Mouse (Mus musculus): ENCODE measurements around the gene Phrf1. TPM values are rescaled to one million over a fixed set of nuclear protein-coding genes. Genes with fewer than 3 reads are reported as not detected.

The Phrf1 gene
- 36.2 and 45.2 TPM in 2 replicates for polyA plus RNA-seq (2012; ENCODE audit: insufficient read depth, insufficient read length, missing spikeins)

DNA sequence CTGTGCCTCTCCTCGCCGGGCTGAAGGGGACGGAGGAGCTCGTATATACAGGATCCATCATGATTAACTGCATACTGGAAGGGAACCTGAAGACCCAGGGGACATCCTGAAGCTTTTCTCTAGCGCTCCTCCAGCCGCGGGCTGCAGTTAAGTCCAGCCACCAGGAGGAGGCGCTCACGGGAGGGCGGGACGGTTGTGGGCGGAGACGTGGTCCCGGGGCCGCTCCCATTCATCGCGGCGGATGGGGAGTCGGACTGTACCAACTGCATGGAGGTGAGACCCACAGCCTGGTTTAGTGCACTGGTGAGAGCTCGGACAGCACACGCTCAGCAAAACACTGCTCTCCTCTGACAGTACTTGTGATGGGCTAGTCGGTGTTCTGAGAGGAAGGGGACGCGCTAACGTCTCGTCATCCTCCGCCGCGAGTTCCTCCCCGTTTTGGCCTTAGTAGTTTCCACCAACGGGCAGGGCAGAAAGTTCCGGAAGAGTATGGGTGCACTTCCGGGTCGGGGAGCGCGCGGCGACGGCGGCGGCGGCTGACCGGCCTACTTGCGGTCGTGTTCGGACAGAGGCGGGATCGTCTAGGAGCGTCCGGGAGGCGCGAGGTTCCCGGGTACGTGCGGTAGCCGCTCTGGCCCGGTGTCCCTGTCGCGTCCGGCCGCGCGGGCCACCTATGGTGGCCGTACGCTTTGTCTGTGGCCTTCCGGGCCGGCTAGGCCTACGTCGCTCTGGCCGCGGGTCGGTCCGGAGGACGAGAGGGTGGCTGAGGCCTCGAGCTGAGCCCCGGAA lies at the start of gene Phrf1:
Gene Phrf1, plus strand, starts transcription at position 506 of the 789 bp plus-strand sequence.
- TF ChIP-seq POLR2A (IDR thresholded peaks at IDR 0.05; ENCODE audit: borderline replicate concordance, low read depth, low read length) (no peak), CTCF (IDR thresholded peaks at IDR 0.05; ENCODE audit: low read depth, low read length) (peak; percentile 71)
- peaks cover 10% of the 10 kb centered on the region for H3K4me1 ChIP-seq (ENCODE audit: control insufficient read depth, insufficient read depth, low read length)
- peak within 1 kb of the TSS; percentile 77 for H3K4me3 ChIP-seq (ENCODE audit: insufficient read depth, low read length)
- peak within 1 kb of the TSS; percentile 87 for H3K27ac ChIP-seq (ENCODE audit: insufficient read depth, low read depth, low read length)

DNA sequence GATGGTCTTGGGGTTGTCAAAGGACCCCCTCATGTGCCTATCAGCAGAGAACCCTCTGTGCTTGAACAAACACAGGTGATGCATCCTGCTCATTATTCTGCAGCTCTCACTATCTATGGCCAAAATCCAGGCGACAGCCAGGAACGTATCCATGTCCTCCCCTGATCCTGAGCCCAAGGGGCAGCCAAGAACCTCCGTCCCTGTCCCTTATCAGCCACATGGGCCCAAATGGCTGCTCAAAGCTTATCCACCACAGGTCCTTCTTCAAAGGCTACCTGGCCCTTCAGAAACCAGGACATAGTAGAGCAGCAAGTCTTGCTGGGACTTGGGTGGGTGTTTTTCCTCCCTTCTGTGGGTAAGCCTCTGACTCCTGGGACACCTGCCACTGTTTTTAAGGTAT lies 40.4 kb upstream of the Phrf1 start:
- H3K27ac ChIP-seq (ENCODE audit: insufficient read depth, low read depth, low read length), result no peak overlapping the region
- peaks cover 4% of the 10 kb centered on the region for H3K4me1 ChIP-seq (ENCODE audit: control insufficient read depth, insufficient read depth, low read length)
- TF ChIP-seq CTCF (IDR thresholded peaks at IDR 0.05; ENCODE audit: low read depth, low read length) (no peak), POLR2A (IDR thresholded peaks at IDR 0.05; ENCODE audit: borderline replicate concordance, low read depth, low read length) (no peak)
- no peak overlapping the region for H3K4me3 ChIP-seq (ENCODE audit: insufficient read depth, low read length)

DNA sequence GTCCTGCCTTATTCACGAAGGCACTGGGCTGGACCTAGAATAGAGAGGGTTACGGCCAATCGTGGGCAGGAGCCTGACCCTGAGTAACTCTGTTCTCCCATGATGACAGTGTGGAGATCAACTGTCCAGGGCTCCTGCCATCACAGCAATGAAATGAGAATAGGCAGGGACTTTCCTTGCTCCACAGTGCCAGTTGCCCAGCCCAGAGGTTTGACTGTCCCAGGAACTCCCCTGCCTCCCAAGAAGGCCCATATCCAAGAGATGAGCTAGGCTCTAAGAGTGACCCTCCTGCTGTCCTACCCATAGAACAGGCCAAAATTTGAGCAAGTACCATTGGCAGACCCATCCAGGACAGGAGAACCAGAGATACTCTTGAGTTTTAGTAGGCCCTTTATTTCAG lies 39.9 kb upstream of the Phrf1 start:
- H3K27ac ChIP-seq (ENCODE audit: insufficient read depth, low read depth, low read length), result no peak overlapping the region
- TF ChIP-seq POLR2A (IDR thresholded peaks at IDR 0.05; ENCODE audit: borderline replicate concordance, low read depth, low read length) (no peak), CTCF (IDR thresholded peaks at IDR 0.05; ENCODE audit: low read depth, low read length) (no peak)
- no peak overlapping the region for H3K4me3 ChIP-seq (ENCODE audit: insufficient read depth, low read length)
- peaks cover 4% of the 10 kb centered on the region for H3K4me1 ChIP-seq (ENCODE audit: control insufficient read depth, insufficient read depth, low read length)

DNA sequence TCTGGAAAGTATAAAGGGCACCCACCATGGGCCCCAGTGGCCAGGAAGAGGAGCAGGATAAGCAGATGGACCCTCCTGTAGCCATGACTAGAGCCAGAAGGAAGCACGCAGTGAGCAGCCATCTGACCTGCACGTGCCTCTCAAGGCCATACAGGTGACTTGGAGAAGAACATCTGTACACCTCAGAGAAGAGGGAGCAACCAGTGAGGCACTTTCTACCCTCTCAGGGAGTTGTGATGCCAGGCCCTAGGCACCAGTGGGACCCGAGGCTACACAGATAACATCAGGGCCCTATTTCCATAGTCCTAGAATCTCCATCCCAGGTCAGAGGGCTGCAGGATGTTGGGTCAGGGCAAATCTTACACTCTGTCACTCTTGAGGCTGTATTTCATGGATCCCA lies 38.4 kb upstream of the Phrf1 start:
- no peak for TF ChIP-seq POLR2A (IDR thresholded peaks at IDR 0.05; ENCODE audit: borderline replicate concordance, low read depth, low read length)
- H3K27ac ChIP-seq (ENCODE audit: insufficient read depth, low read depth, low read length), result no peak overlapping the region
- H3K4me3 ChIP-seq (ENCODE audit: insufficient read depth, low read length), result no peak overlapping the region
- peaks cover 6% of the 10 kb centered on the region for H3K4me1 ChIP-seq (ENCODE audit: control insufficient read depth, insufficient read depth, low read length)

DNA sequence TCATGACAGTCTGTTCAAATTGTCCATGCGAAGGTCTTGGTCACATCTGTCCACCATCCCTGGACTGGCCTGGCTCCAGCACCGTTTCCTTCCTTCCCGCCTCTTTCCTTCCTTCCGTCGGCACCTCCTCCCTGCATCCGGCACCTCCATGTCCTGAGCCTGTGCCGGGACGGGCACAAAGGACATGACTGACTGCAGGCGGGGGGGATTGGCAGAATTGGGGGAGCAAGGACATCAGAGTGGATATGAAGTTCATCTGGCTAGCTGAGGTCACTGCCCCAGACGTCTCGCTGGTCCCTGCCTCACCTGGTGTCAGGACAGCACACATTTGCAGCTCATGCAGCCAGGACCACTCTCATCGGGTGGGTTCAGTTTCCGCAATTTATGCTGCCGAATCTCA lies 37.5 kb upstream of the Phrf1 start:
- Histone ChIP-seq H3K27ac (ENCODE audit: insufficient read depth, low read depth, low read length) (no peak overlapping the region), H3K4me3 (ENCODE audit: insufficient read depth, low read length) (no peak overlapping the region), H3K4me1 (ENCODE audit: control insufficient read depth, insufficient read depth, low read length) (peaks cover 6% of the 10 kb centered on the region)
- TF ChIP-seq CTCF (IDR thresholded peaks at IDR 0.05; ENCODE audit: low read depth, low read length), result no peak
- no peak for TF ChIP-seq POLR2A (IDR thresholded peaks at IDR 0.05; ENCODE audit: borderline replicate concordance, low read depth, low read length)

DNA sequence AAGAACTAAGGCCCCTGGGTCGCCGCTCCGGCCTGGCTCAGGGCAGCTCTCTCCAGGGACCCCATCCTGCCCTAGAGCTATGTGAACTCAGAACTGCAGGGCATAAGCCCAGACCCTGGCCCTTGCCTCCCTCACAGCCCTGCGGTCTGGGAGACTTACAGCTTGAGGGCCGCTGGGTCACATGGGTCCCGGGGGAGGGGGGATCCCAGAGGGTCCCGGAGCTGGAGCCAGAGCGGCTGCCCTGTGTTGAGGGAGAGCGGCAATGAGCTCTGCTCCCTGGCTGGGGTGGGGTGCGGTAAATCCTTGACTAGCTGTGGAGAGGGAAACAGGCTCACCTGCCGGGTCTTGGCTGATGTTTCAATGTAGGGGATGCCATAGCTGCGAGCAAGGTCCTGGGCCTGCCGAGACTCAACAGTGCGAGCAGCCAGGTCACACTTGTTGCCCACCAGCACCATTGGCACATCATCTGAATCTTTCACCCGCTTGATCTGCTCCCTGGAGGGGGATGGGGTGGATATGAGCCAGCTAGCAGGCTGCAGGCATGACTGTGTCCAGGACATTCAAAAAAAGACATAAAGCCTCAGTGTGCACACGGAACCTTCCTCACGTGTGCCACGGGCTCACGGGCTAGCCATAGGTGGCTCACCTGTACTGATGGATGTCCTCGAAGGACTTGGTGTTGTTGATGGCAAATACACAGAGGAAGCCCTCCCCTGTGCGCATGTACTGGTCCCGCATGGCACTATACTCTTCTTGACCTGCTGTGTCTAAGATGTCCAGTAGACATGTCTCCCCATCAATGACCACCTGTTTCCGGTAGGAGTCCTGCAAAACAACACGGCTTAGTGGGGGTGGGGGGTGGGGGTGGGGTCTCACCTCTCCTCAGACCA lies 36.5 kb upstream of the Phrf1 start:
- Histone ChIP-seq H3K4me3 (ENCODE audit: insufficient read depth, low read length) (no peak overlapping the region), H3K27ac (ENCODE audit: insufficient read depth, low read depth, low read length) (no peak overlapping the region), H3K4me1 (ENCODE audit: control insufficient read depth, insufficient read depth, low read length) (peaks cover 6% of the 10 kb centered on the region)
- TF ChIP-seq POLR2A (IDR thresholded peaks at IDR 0.05; ENCODE audit: borderline replicate concordance, low read depth, low read length) (no peak), CTCF (IDR thresholded peaks at IDR 0.05; ENCODE audit: low read depth, low read length) (no peak)

DNA sequence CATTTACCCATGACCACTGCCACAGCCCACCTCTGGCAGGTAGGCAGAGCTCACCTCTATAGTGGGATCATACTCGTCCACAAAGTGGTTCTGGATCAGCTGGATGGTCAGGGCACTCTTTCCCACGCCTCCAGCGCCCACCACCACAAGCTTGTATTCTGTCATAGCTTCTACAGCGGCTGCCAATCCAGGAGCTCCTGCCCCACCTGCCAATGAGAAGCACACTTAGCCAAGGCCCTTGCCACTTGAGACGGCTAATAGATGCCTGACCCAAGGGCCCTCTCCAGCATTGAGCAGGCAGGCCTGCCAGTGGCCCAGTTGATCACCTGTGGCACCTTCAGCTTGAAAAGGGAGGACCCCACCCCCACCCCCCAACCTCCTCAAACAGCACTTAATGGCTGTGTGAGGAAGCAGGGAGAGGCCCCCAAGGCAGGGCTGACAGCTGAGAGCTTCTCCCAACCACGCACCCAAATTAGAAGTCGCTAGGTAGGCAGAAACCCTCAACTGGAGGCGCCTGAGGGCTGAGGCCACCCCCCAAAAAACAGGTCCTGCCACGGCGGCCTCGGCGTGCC lies 35.7 kb upstream of the Phrf1 start:
- TF ChIP-seq POLR2A (IDR thresholded peaks at IDR 0.05; ENCODE audit: borderline replicate concordance, low read depth, low read length), result no peak
- peak overlapping the region; percentile 82 for H3K4me3 ChIP-seq (ENCODE audit: insufficient read depth, low read length)
- H3K4me1 ChIP-seq (ENCODE audit: control insufficient read depth, insufficient read depth, low read length), result peaks cover 6% of the 10 kb centered on the region
- no peak overlapping the region; the same call in 1 of the 2 replicates for H3K27ac ChIP-seq (ENCODE audit: insufficient read depth, low read depth, low read length)

DNA sequence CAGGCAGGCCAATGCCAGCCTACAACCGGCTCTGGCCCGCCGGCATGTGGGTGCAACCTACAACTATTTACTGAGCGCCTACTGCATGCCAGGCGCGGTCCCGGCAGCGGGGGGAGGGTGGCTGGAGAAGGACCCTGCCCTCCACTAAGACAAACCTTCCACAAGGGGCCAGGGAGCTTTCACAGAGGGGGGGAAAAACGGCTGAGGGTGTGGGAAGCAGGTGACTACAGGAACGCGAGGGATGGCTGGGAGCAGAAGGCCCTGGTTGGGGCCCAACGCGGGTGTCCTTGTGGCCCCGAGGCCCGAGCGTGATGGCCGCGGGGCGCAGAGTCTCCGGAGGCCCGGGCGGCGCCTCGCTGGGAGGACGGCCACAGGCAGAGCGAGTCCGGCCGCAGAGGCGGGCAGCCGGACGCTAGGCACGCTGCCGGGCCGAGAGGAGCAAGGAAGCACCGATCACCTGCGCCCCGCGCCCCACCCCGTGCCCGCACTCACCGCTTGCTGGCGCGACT lies 35.2 kb upstream of the Phrf1 start:
- peak overlapping the region; percentile 82 for H3K4me3 ChIP-seq (ENCODE audit: insufficient read depth, low read length)
- TF ChIP-seq POLR2A (IDR thresholded peaks at IDR 0.05; ENCODE audit: borderline replicate concordance, low read depth, low read length) (no peak), CTCF (IDR thresholded peaks at IDR 0.05; ENCODE audit: low read depth, low read length) (no peak)
- peaks cover 6% of the 10 kb centered on the region for H3K4me1 ChIP-seq (ENCODE audit: control insufficient read depth, insufficient read depth, low read length)
- peak overlapping the region; percentile 40 for H3K27ac ChIP-seq (ENCODE audit: insufficient read depth, low read depth, low read length)

DNA sequence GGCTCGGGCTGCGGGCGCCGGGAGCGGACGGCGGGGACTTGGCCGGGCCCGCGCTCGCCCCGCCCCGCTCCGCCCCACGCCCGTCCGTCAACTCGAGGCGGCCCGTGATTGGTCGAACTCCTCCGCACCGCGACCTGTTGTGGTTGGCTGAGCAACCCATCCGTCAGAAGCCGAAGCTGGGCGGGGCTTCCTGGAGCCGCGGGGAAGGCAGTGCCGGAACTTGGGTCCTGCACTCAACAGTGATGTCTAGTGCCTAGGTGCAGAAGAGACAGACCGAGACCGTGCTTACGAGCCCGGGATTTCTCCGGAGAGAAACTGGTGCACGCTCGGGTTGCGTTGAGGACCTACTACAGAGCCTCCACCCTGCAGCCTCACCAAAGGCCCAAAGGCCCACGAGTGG lies 34.6 kb upstream of the Phrf1 start, which contains the start of the genes Hras and Lrrc56:
Gene Hras, minus strand, starts transcription at position 58 of the 400 bp plus-strand sequence.
Gene Lrrc56, plus strand, starts transcription at position 210 of the 400 bp plus-strand sequence.
- H3K4me1 ChIP-seq (ENCODE audit: control insufficient read depth, insufficient read depth, low read length), result peaks cover 6% of the 10 kb centered on the region
- peak within 1 kb of the TSS; percentile 40 for H3K27ac ChIP-seq (ENCODE audit: insufficient read depth, low read depth, low read length)
- H3K4me3 ChIP-seq (ENCODE audit: insufficient read depth, low read length), result peak within 1 kb of the TSS; percentile 82
- no peak for TF ChIP-seq CTCF (IDR thresholded peaks at IDR 0.05; ENCODE audit: low read depth, low read length)
- peak; percentile 78; the same call in 1 of the 2 replicates for TF ChIP-seq POLR2A (IDR thresholded peaks at IDR 0.05; ENCODE audit: borderline replicate concordance, low read depth, low read length)
